Mouse (Mus musculus): ENCODE measurements around the gene Dab1.

DNA sequence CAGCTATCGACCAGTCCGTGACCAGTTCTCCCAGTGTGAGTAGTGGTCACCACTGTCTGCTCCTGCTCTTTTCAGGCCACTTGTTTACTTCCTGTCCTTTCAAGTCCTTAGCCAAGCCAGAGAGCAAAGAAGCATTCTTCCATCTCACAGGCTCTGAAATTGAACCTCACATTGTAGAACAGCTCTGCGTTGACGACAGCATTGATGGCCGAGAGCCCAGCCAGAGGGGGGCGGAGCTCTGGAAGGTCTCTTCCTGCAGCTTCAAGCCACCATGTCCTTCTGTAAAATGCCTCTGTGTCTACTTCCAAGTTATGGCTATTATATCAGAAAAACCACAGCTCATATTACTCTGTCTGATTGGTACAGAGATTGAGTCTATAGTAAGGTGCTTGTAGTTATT is 1127.3 kb downstream of the Dab1 start:
- TF ChIP-seq CTCF (IDR thresholded peaks at IDR 0.05; ENCODE audit: insufficient read depth, low read depth, low read length) (no peak), POLR2A (IDR thresholded peaks at IDR 0.05; ENCODE audit: insufficient read depth, low read depth, low read length) (no peak)

All from olfactory bulb, adult 2 months (tissue).